8 mouse cellular contexts compared by ENCODE assay signal in genomic region chr6:136531792-136532230, GRCm38 (mm10). TPM values are rescaled to one million over a fixed set of nuclear protein-coding genes. Genes with fewer than 3 reads are reported as not detected.
DNase-seq lines count a peak whose midpoint lies in the region; ATAC-seq and TF ChIP-seq lines count a peak whose summit lies in the region.

No protein-coding gene starts in this region.

- no peak for TF ChIP-seq POLR2A in heart, adult 2 months (IDR thresholded peaks at IDR 0.05; ENCODE audit: insufficient read depth, low read depth, low read length)

- peak; percentile 40 for ATAC-seq in intestine, postnatal 0 days
- ATAC-seq in stomach, embryonic 16.5 days (ENCODE audit: insufficient read depth, low FRiP score) = 0 out of 2 replicates have a peak, but pooled peaks have one; percentile 49

- intact Hi-C loops in heart, adult 2 months (cut with DNase I) = loop anchor here (1.0 to 2.0 kb wide), 4 partner anchors 11 to 64 kb away; no protein-coding TSS in a partner anchor

- 0 out of 2 replicates have a peak, but pooled peaks have one; percentile 22 for TF ChIP-seq EP300 in heart, adult 2 months (IDR thresholded peaks at IDR 0.05; ENCODE audit: insufficient read depth, low read depth, low read length)

- peak overlapping the region; percentile 56; the same call in 1 of the 2 replicates for H3K9ac ChIP-seq in heart, adult 2 months (ENCODE audit: low read depth, low read length)
- no peak overlapping the region for H3K9ac ChIP-seq in intestine, postnatal 0 days (ENCODE audit: low read depth, low read length)
- peak overlapping the region; percentile 50 for H3K9ac ChIP-seq in stomach, embryonic 16.5 days (ENCODE audit: low read length)

- peak overlapping the region; percentile 30 for H3K4me2 ChIP-seq in intestine, postnatal 0 days (replicated peaks; ENCODE audit: low read depth)
- H3K4me2 ChIP-seq in stomach, embryonic 16.5 days (ENCODE audit: low read depth, low read length) = peak overlapping the region; percentile 38; the same call in 1 of the 2 replicates

- peak; percentile 42 for DNase-seq in kidney, adult 9 months
- DNase-seq in kidney, postnatal 36 days = no peak
- DNase-seq in heart, adult 2 months = peak; percentile 52 to 60
- peak; percentile 75 for DNase-seq in lung, postnatal 36 days
- DNase-seq in right cerebral cortex, postnatal 25 days = no peak

- no peak for TF ChIP-seq CTCF in heart, adult 2 months (IDR thresholded peaks at IDR 0.05)
- TF ChIP-seq CTCF in intestine, postnatal 0 days (IDR thresholded peaks at IDR 0.05; ENCODE audit: low read depth) = no peak

- peak overlapping the region; percentile 4; the same call in 1 of the 2 replicates for H3K4me3 ChIP-seq in brown adipose tissue, adult 24 weeks (ENCODE audit: insufficient read depth, low read depth, low read length)
- peak overlapping the region; percentile 40 for H3K4me3 ChIP-seq in heart, adult 2 months
- no peak overlapping the region for H3K4me3 ChIP-seq in intestine, postnatal 0 days (ENCODE audit: low read depth, low read length)
- H3K4me3 ChIP-seq in stomach, embryonic 16.5 days (replicated peaks; ENCODE audit: low read length) = no peak overlapping the region

- peak overlapping the region; percentile 71 for H3K27ac ChIP-seq in brown adipose tissue, adult 24 weeks (replicated peaks; ENCODE audit: low read depth, low read length)
- peak overlapping the region; percentile 88 for H3K27ac ChIP-seq in heart, adult 2 months
- H3K27ac ChIP-seq in intestine, postnatal 0 days (ENCODE audit: low read depth, low read length) = peak overlapping the region; percentile 55; the same call in 1 of the 2 replicates
- H3K27ac ChIP-seq in stomach, embryonic 16.5 days (ENCODE audit: low read length) = peak overlapping the region; percentile 89

- no peaks in the 10 kb centered on the region for H3K9me3 ChIP-seq in intestine, postnatal 0 days (ENCODE audit: control insufficient read depth)
- H3K9me3 ChIP-seq in stomach, embryonic 16.5 days (replicated peaks; ENCODE audit: control insufficient read depth, low read length) = no peaks in the 10 kb centered on the region

- peaks cover 8% of the 10 kb centered on the region for H3K4me1 ChIP-seq in brown adipose tissue, adult 24 weeks (ENCODE audit: control insufficient read depth, insufficient read depth, insufficient read length, low read length)
- H3K4me1 ChIP-seq in heart, adult 2 months (ENCODE audit: control insufficient read depth, insufficient read depth, low read length) = peaks cover 23% of the 10 kb centered on the region
- H3K4me1 ChIP-seq in intestine, postnatal 0 days (replicated peaks; ENCODE audit: control insufficient read depth, insufficient read depth, low read length) = peaks cover 5% of the 10 kb centered on the region; the same call in 1 of the 2 replicates
- peaks cover 13% of the 10 kb centered on the region for H3K4me1 ChIP-seq in stomach, embryonic 16.5 days (ENCODE audit: control insufficient read depth, insufficient read depth, low read length)

- H3K79me2 ChIP-seq in heart, adult 2 months (replicated peaks; ENCODE audit: control insufficient read depth, insufficient read depth, low read length) = peaks cover 2% of the 10 kb centered on the region; the same call in 1 of the 2 replicates

- peaks cover 39% of the 10 kb centered on the region for H3K36me3 ChIP-seq in heart, adult 2 months (ENCODE audit: control insufficient read depth, insufficient read depth, low read length)
- no peaks in the 10 kb centered on the region for H3K36me3 ChIP-seq in intestine, postnatal 0 days (ENCODE audit: control insufficient read depth, insufficient read depth)
- H3K36me3 ChIP-seq in stomach, embryonic 16.5 days (ENCODE audit: control insufficient read depth, insufficient read depth, low read length) = no peaks in the 10 kb centered on the region

- no peaks in the 10 kb centered on the region for H3K27me3 ChIP-seq in heart, adult 2 months (ENCODE audit: control insufficient read depth, insufficient read depth, low read length)
- H3K27me3 ChIP-seq in intestine, postnatal 0 days (replicated peaks; ENCODE audit: control insufficient read depth, insufficient read depth, low read length) = no peaks in the 10 kb centered on the region
- no peaks in the 10 kb centered on the region for H3K27me3 ChIP-seq in stomach, embryonic 16.5 days (ENCODE audit: control insufficient read depth, insufficient read depth, low read length)

- 6% methylated on average over 7 of the region's 7 CpGs for WGBS in heart, adult 2 months
- WGBS in intestine, postnatal 0 days = 39% methylated on average over 7 of the region's 7 CpGs
- WGBS in stomach, embryonic 16.5 days = 50% methylated on average over 7 of the region's 7 CpGs

RNA-seq across cellular contexts. Expression of gene Atf7ip, which starts 25.8 kb away (rescaled TPM):
- 13.8 and 15.4 TPM in 2 replicates for polyA plus RNA-seq in brown adipose tissue, adult 24 weeks (2012; ENCODE audit: insufficient read depth, insufficient read length, missing spikeins)
- total RNA-seq in heart, adult 2 months (2021) = 10 to 100 TPM; 73.1 to 88.0 TPM
- polyA plus RNA-seq in heart, adult 2 months (2012; rRNA removed) = 21.4 and 31.7 TPM in 2 replicates
- polyA plus RNA-seq in intestine, postnatal 0 days (2015; fragmentation: Nextera tagmentation; extraction: Ambion mirVana) = 8.6 and 9.4 TPM in 2 replicates
- 30.0 and 34.0 TPM in 2 replicates for polyA plus RNA-seq in stomach, embryonic 16.5 days (2015; fragmentation: Nextera tagmentation; extraction: Ambion mirVana)

Comparison
In these comparisons a context has a peak if more than half of its experiments do, and no peak if none do; other contexts are left out.
1. DNase-seq: peak in kidney, adult 9 months (single experiment), heart, adult 2 months (2 of 2) and lung, postnatal 36 days (single experiment); none in kidney, postnatal 36 days (0 of 2) and right cerebral cortex, postnatal 25 days (single experiment).
2. H3K4me3 ChIP-seq: peak in brown adipose tissue, adult 24 weeks (single experiment) and heart, adult 2 months (single experiment); none in intestine, postnatal 0 days (single experiment) and stomach, embryonic 16.5 days (single experiment).
3. Peak in every context shown above with its lines, with median percentiles within 50 percentile points of each other: H3K27ac ChIP-seq.